Mouse (Mus musculus) spleen, adult 2 months (tissue): ENCODE measurements around the gene Tm9sf4.

ENCODE experiments used
- CTCF ChIP-seq: fragments of 200-500 bp; IDR thresholded peaks from 2 replicates; pipeline ENCODE4 v1.5.1; 2011; ENCODE audit warnings: mild to moderate bottlenecking, inconsistent platforms; ENCODE audit not compliant: insufficient read depth, insufficient read length, insufficient replicate concordance; ENCODE audit errors: extremely low read depth
- POLR2A ChIP-seq: fragments of 200-500 bp; IDR thresholded peaks from 2 replicates; pipeline ENCODE4 v1.6.1; 2011; ENCODE audit warnings: low read depth, low read length, inconsistent platforms

DNA sequence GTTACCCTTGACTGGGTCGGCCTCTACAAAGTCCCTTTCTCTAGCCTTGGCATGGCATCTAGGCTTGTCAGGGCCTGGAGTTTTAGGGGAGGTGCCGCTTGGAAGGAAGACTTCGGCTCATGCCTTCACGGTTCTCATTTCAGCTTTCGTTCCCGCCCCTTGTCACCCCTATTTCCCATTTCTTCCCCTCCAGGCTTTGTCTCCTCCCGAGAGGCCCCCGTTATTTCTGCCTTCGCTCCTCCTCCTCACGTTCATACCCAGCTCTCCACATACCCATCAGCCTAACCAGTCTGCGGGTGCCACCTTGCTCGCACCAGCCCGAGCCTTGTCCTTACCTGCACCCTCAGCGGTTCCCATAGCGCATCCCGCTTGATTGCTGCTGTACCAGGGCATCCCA is 579 bp downstream of the Tm9sf4 start:
- no peak for TF ChIP-seq CTCF
- TF ChIP-seq POLR2A: no peak
